Mouse (Mus musculus): Measurements from ENCODE around the gene Slc15a2. TPM values are rescaled to one million over a fixed set of nuclear protein-coding genes. Genes with fewer than 3 reads are reported as not detected.
A peak's percentile ranks its signal among the peaks of the same experiment; 100 is the strongest.

Gene Slc15a2
- polyA plus RNA-seq, 1 experiment from 2014 or later, result 1.8 TPM

GRCm38 (mm10) chr16:36816916-36817315, 32.2 kb upstream of the Slc15a2 start:
- ATAC-seq (replicated peaks; ENCODE audit: extremely low read depth, insufficient read depth, low FRiP score), result no peak

GRCm38 (mm10) chr16:36813680-36814079, 28.9 kb upstream of the Slc15a2 start:
- Histone ChIP-seq H3K9ac (ENCODE audit: low read length) (no peak overlapping the region), H3K4me3 (ENCODE audit: low read length) (no peak overlapping the region), H3K4me2 (ENCODE audit: low read depth, low read length) (no peak overlapping the region), H3K27me3 (ENCODE audit: control insufficient read depth, insufficient read depth, low read length) (no peaks in the 10 kb centered on the region), H3K36me3 (ENCODE audit: control insufficient read depth, insufficient read depth) (no peaks in the 10 kb centered on the region), H3K9me3 (replicated peaks; ENCODE audit: control insufficient read depth, low read length) (no peaks in the 10 kb centered on the region), H3K27ac (ENCODE audit: low read length) (no peak overlapping the region), H3K4me1 (ENCODE audit: control insufficient read depth, insufficient read depth, low read length) (no peaks in the 10 kb centered on the region)
- no peak; the same call in 1 of the 2 replicates for ATAC-seq (replicated peaks; ENCODE audit: extremely low read depth, insufficient read depth, low FRiP score)
- WGBS, result 60% methylated on average over 3 of the region's 3 CpGs

More at GRCm38 (mm10) chr16:36816916-36817315, 32.2 kb upstream of the Slc15a2 start:
- Histone ChIP-seq H3K27ac (ENCODE audit: low read length) (no peak overlapping the region), H3K4me1 (ENCODE audit: control insufficient read depth, insufficient read depth, low read length) (peaks cover 3% of the 10 kb centered on the region; the same call in 1 of the 2 replicates), H3K9ac (ENCODE audit: low read length) (no peak overlapping the region), H3K9me3 (replicated peaks; ENCODE audit: control insufficient read depth, low read length) (no peaks in the 10 kb centered on the region), H3K4me3 (ENCODE audit: low read length) (no peak overlapping the region), H3K4me2 (ENCODE audit: low read depth, low read length) (no peak overlapping the region), H3K27me3 (ENCODE audit: control insufficient read depth, insufficient read depth, low read length) (no peaks in the 10 kb centered on the region), H3K36me3 (ENCODE audit: control insufficient read depth, insufficient read depth) (no peaks in the 10 kb centered on the region)

GRCm38 (mm10) chr16:36808616-36809015, 23.9 kb upstream of the Slc15a2 start:
- Histone ChIP-seq H3K4me1 (ENCODE audit: control insufficient read depth, insufficient read depth, low read length) (no peaks in the 10 kb centered on the region), H3K27ac (ENCODE audit: low read length) (no peak overlapping the region)
- WGBS, result 85% methylated on average over 3 of the region's 3 CpGs

GRCm38 (mm10) chr16:36802361-36802760, 17.6 kb upstream of the Slc15a2 start:
- Histone ChIP-seq H3K4me2 (ENCODE audit: low read depth, low read length) (no peak overlapping the region), H3K27ac (ENCODE audit: low read length) (no peak overlapping the region), H3K27me3 (ENCODE audit: control insufficient read depth, insufficient read depth, low read length) (no peaks in the 10 kb centered on the region), H3K4me1 (ENCODE audit: control insufficient read depth, insufficient read depth, low read length) (no peaks in the 10 kb centered on the region), H3K9ac (ENCODE audit: low read length) (no peak overlapping the region), H3K9me3 (replicated peaks; ENCODE audit: control insufficient read depth, low read length) (peaks cover 2% of the 10 kb centered on the region; the same call in 1 of the 2 replicates), H3K36me3 (ENCODE audit: control insufficient read depth, insufficient read depth) (no peaks in the 10 kb centered on the region), H3K4me3 (ENCODE audit: low read length) (no peak overlapping the region)
- WGBS, result 85% methylated on average over 3 of the region's 3 CpGs
- no peak for ATAC-seq (replicated peaks; ENCODE audit: extremely low read depth, insufficient read depth, low FRiP score)

More at GRCm38 (mm10) chr16:36808616-36809015, 23.9 kb upstream of the Slc15a2 start:
- Histone ChIP-seq H3K4me3 (ENCODE audit: low read length) (no peak overlapping the region), H3K9ac (ENCODE audit: low read length) (no peak overlapping the region), H3K27me3 (ENCODE audit: control insufficient read depth, insufficient read depth, low read length) (no peaks in the 10 kb centered on the region), H3K4me2 (ENCODE audit: low read depth, low read length) (no peak overlapping the region), H3K9me3 (replicated peaks; ENCODE audit: control insufficient read depth, low read length) (no peaks in the 10 kb centered on the region), H3K36me3 (ENCODE audit: control insufficient read depth, insufficient read depth) (no peaks in the 10 kb centered on the region)
- ATAC-seq (replicated peaks; ENCODE audit: extremely low read depth, insufficient read depth, low FRiP score), result no peak

GRCm38 (mm10) chr16:36798334-36798733, 13.6 kb upstream of the Slc15a2 start:
- no peaks in the 10 kb centered on the region for H3K27me3 ChIP-seq (ENCODE audit: control insufficient read depth, insufficient read depth, low read length)
- no peak overlapping the region for H3K27ac ChIP-seq (ENCODE audit: low read length)
- WGBS, result 72% methylated on average over 2 of the region's 2 CpGs
- ATAC-seq (replicated peaks; ENCODE audit: extremely low read depth, insufficient read depth, low FRiP score), result no peak
- H3K9me3 ChIP-seq (replicated peaks; ENCODE audit: control insufficient read depth, low read length), result peaks cover 2% of the 10 kb centered on the region; the same call in 1 of the 2 replicates
- no peak overlapping the region for H3K4me2 ChIP-seq (ENCODE audit: low read depth, low read length)
- no peak overlapping the region for H3K4me3 ChIP-seq (ENCODE audit: low read length)
- H3K36me3 ChIP-seq (ENCODE audit: control insufficient read depth, insufficient read depth), result no peaks in the 10 kb centered on the region
- H3K4me1 ChIP-seq (ENCODE audit: control insufficient read depth, insufficient read depth, low read length), result no peaks in the 10 kb centered on the region
- no peak overlapping the region for H3K9ac ChIP-seq (ENCODE audit: low read length)

DNA sequence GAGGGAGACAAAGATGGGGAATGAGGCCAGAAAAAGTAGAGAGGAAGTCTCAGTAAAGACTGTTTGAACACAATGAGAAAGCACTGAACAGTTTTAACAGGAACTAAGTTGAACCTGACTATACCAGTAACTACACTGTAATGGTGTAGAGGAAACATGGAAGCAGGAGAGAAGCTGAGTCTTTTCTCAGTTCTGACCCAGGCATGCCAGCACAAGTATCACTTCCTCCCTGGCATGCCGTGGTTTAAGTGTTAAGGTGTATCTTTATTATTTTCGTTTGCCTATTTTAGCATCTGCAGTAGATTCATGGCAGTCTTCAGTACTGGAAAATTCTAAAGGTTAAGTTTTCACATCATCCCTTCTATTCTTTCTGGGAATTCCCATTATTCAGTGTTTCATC, 10.2 kb upstream of the Slc15a2 start:
- H3K4me1 ChIP-seq (ENCODE audit: control insufficient read depth, insufficient read depth, low read length), result no peaks in the 10 kb centered on the region
- H3K4me3 ChIP-seq (ENCODE audit: low read length), result no peak overlapping the region
- no peak for ATAC-seq (replicated peaks; ENCODE audit: extremely low read depth, insufficient read depth, low FRiP score)
- no peaks in the 10 kb centered on the region for H3K36me3 ChIP-seq (ENCODE audit: control insufficient read depth, insufficient read depth)
- no peaks in the 10 kb centered on the region for H3K9me3 ChIP-seq (replicated peaks; ENCODE audit: control insufficient read depth, low read length)
- 54% methylated on average over 2 of the region's 2 CpGs for WGBS
- no peak overlapping the region for H3K9ac ChIP-seq (ENCODE audit: low read length)
- no peak overlapping the region for H3K27ac ChIP-seq (ENCODE audit: low read length)
- H3K27me3 ChIP-seq (ENCODE audit: control insufficient read depth, insufficient read depth, low read length), result no peaks in the 10 kb centered on the region
- H3K4me2 ChIP-seq (ENCODE audit: low read depth, low read length), result no peak overlapping the region

GRCm38 (mm10) chr16:36790166-36790565, 5.4 kb upstream of the Slc15a2 start:
- Histone ChIP-seq H3K4me3 (ENCODE audit: low read length) (no peak overlapping the region), H3K36me3 (ENCODE audit: control insufficient read depth, insufficient read depth) (no peaks in the 10 kb centered on the region), H3K27me3 (ENCODE audit: control insufficient read depth, insufficient read depth, low read length) (no peaks in the 10 kb centered on the region), H3K4me2 (ENCODE audit: low read depth, low read length) (no peak overlapping the region), H3K4me1 (ENCODE audit: control insufficient read depth, insufficient read depth, low read length) (no peaks in the 10 kb centered on the region), H3K9ac (ENCODE audit: low read length) (no peak overlapping the region), H3K9me3 (replicated peaks; ENCODE audit: control insufficient read depth, low read length) (no peaks in the 10 kb centered on the region), H3K27ac (ENCODE audit: low read length) (no peak overlapping the region)
- ATAC-seq (replicated peaks; ENCODE audit: extremely low read depth, insufficient read depth, low FRiP score), result no peak
- WGBS, result 69% methylated on average over 4 of the region's 4 CpGs

- ATAC-seq (replicated peaks; ENCODE audit: extremely low read depth, insufficient read depth, low FRiP score), result no peak
- WGBS, result 84% methylated on average over 7 of the region's 7 CpGs
Measured at GRCm38 (mm10) chr16:36786466-36786865, 1.7 kb upstream of the Slc15a2 start.

GRCm38 (mm10) chr16:36784146-36784545, 616 bp downstream of the Slc15a2 start:
- H3K4me2 ChIP-seq (ENCODE audit: low read depth, low read length), result peak overlapping the region; percentile 5; the same call in 1 of the 2 replicates
- no peak overlapping the region for H3K9ac ChIP-seq (ENCODE audit: low read length)
- H3K4me3 ChIP-seq (ENCODE audit: low read length), result no peak overlapping the region
- no peaks in the 10 kb centered on the region for H3K4me1 ChIP-seq (ENCODE audit: control insufficient read depth, insufficient read depth, low read length)
- H3K36me3 ChIP-seq (ENCODE audit: control insufficient read depth, insufficient read depth), result no peaks in the 10 kb centered on the region
- ATAC-seq (replicated peaks; ENCODE audit: extremely low read depth, insufficient read depth, low FRiP score), result no peak
- H3K27ac ChIP-seq (ENCODE audit: low read length), result no peak overlapping the region
- H3K27me3 ChIP-seq (ENCODE audit: control insufficient read depth, insufficient read depth, low read length), result no peaks in the 10 kb centered on the region
- WGBS, result 86% methylated on average over 2 of the region's 2 CpGs
- no peaks in the 10 kb centered on the region for H3K9me3 ChIP-seq (replicated peaks; ENCODE audit: control insufficient read depth, low read length)

More at GRCm38 (mm10) chr16:36786466-36786865, 1.7 kb upstream of the Slc15a2 start:
- no peak overlapping the region for H3K9ac ChIP-seq (ENCODE audit: low read length)
- H3K27ac ChIP-seq (ENCODE audit: low read length), result no peak overlapping the region
- H3K27me3 ChIP-seq (ENCODE audit: control insufficient read depth, insufficient read depth, low read length), result no peaks in the 10 kb centered on the region
- no peaks in the 10 kb centered on the region for H3K9me3 ChIP-seq (replicated peaks; ENCODE audit: control insufficient read depth, low read length)
- no peak overlapping the region for H3K4me3 ChIP-seq (ENCODE audit: low read length)
- H3K4me2 ChIP-seq (ENCODE audit: low read depth, low read length), result no peak overlapping the region
- no peaks in the 10 kb centered on the region for H3K36me3 ChIP-seq (ENCODE audit: control insufficient read depth, insufficient read depth)
- no peaks in the 10 kb centered on the region for H3K4me1 ChIP-seq (ENCODE audit: control insufficient read depth, insufficient read depth, low read length)
